Mouse (Mus musculus) liver, embryonic 15.5 days (tissue): ENCODE data around the gene Ptgis. TPM values are rescaled to one million over a fixed set of nuclear protein-coding genes. Genes with fewer than 3 reads are reported as not detected.

Source experiments
- ATAC-seq: fragments of 200-750 bp; cut with Nextera tagmentation; 2 replicates; pipeline ENCODE4 v1.8.0; 2017; ENCODE audit warnings: moderate number of reproducible peaks, mild to moderate bottlenecking, moderate library complexity; ENCODE audit not compliant: insufficient read depth
- H3K27ac ChIP-seq: fragments of 300-500 bp; sonication (generic); replicated peaks from 2 replicates; pipeline ENCODE4 v1.5.1; 2015; ENCODE audit warnings: mild to moderate bottlenecking, inconsistent platforms
- H3K27me3 ChIP-seq: fragments of 300-500 bp; sonication (generic); 2 replicates; pipeline ENCODE4 v1.6.1; 2015; ENCODE audit warnings: mild to moderate bottlenecking, inconsistent platforms
- H3K36me3 ChIP-seq: fragments of 300-500 bp; sonication (generic); replicated peaks from 2 replicates; pipeline ENCODE4 v1.6.1; 2015; ENCODE audit warnings: moderate library complexity, mild to moderate bottlenecking, inconsistent platforms
- H3K4me1 ChIP-seq: fragments of 300-500 bp; sonication (generic); replicated peaks from 2 replicates; pipeline ENCODE4 v1.6.1; 2015; ENCODE audit warnings: inconsistent platforms
- H3K4me2 ChIP-seq: fragments of 300-500 bp; sonication (generic); 2 replicates; pipeline ENCODE4 v1.6.1; 2015; ENCODE audit warnings: moderate library complexity, mild to moderate bottlenecking, inconsistent platforms
- H3K4me3 ChIP-seq: fragments of 300-500 bp; sonication (generic); replicated peaks from 2 replicates; pipeline ENCODE4 v1.5.1; 2015; ENCODE audit warnings: mild to moderate bottlenecking, inconsistent platforms
- H3K9ac ChIP-seq: fragments of 300-500 bp; sonication (generic); 2 replicates; pipeline ENCODE4 v1.6.1; 2015; ENCODE audit warnings: moderate library complexity, mild to moderate bottlenecking, inconsistent platforms
- H3K9me3 ChIP-seq: fragments of 300-500 bp; sonication (generic); replicated peaks from 2 replicates; pipeline ENCODE4 v1.6.1; 2016; ENCODE audit warnings: inconsistent platforms
- WGBS: fragments of 180-500 bp; shearing (Covaris S2); methylation state at CpG from one replicate; pipeline ENCODE4 v1.1.7; 2015; ENCODE audit warnings: mixed read lengths; ENCODE audit not compliant: insufficient replicate concordance; 5-methylcytosine and 5-hydroxymethylcytosine counted together
- polyA plus RNA-seq: library from polyadenylated mRNA; unstranded; fragments of >200 nt; fragmentation: Nextera tagmentation; extraction: Ambion mirVana; gene quantifications from 2 replicates; pipeline ENCODE4 v1.2.1, GENCODE M21; 2015

Ptgis gene
- polyA plus RNA-seq, 1 experiment from 2014 or later = 1.3 TPM

DNA sequence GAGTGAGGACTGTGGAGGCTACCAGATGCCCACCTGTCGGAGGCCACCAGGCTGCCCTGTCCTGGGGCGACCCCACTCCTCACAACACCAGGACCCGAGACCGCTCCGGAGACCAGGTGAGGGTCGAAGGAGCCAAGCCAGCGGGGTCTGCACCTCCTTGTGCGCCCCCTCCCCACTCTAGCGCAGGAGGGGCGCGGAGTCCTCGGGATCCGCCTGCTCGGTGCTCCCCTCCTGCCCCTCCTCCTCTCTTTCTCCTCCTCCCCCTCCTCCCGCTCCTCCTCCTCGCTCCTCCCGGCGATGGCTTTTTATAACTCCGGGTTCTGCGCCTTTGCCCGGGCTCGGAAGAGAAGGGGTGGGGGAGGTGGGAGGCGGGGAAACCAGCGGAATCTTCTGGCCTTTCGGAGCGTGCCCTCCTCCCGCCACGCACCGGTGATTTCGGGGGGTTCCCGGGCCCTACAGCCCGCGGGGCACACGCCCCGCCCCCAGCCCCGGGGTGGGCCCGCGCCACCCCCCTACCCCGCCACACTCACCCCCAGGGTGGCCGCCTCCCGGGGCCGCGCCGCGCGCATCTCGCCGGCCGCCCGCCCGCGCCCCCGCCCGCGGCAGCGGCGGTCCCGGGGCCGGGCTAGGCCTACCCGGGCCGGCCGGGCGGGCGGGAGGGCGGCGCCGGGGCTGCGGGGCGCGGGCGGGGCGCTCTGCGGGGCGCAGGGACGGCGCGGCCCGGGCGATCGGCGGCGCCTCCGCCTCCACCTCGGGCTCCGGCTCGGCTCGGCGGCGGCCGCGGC lies 50.9 kb downstream of the Ptgis start:
- Histone ChIP-seq H3K9ac (no peak overlapping the region), H3K36me3 (no peaks in the 10 kb centered on the region), H3K27me3 (peaks cover 82% of the 10 kb centered on the region), H3K4me3 (peak overlapping the region; percentile 51), H3K4me1 (peaks cover 11% of the 10 kb centered on the region), H3K4me2 (peak overlapping the region; percentile 65), H3K27ac (no peak overlapping the region), H3K9me3 (no peaks in the 10 kb centered on the region)
- ATAC-seq = peak; percentile 26; the same call in 1 of the 2 replicates
- WGBS = 3% methylated on average over 63 of the region's 91 CpGs

GRCm38 (mm10) chr2:167188315-167189207 lies 51.8 kb downstream of the Ptgis start:
- Histone ChIP-seq H3K4me1 (peaks cover 11% of the 10 kb centered on the region), H3K4me2 (peak overlapping the region; percentile 65), H3K36me3 (no peaks in the 10 kb centered on the region), H3K27me3 (peaks cover 82% of the 10 kb centered on the region), H3K4me3 (peak overlapping the region; percentile 51), H3K9me3 (no peaks in the 10 kb centered on the region), H3K9ac (no peak overlapping the region), H3K27ac (no peak overlapping the region)
- ATAC-seq = peak; percentile 54
- 14% methylated on average over 70 of the region's 83 CpGs for WGBS

DNA sequence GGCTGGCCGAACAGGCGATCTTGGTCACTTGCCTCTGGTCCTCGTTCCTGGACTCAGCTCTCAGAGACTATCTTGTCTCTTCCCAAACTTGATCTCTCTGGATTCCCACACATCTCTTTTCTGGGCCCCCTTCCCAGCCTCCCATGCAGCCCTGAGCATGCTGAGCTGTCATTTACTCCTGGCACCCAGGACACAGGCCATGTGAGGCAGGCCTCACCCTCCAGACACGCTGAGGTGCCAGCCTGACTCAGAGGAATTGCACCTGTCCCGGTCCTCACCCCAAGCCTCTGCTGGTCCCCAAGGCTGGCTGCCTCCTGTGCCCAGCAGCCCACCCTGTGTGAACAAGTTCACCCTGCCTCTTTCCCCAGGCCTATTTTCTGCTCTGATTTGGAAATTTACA lies 53.3 kb downstream of the Ptgis start:
- 62% methylated on average over 5 of the region's 5 CpGs for WGBS
- Histone ChIP-seq H3K4me3 (no peak overlapping the region), H3K9ac (no peak overlapping the region), H3K36me3 (no peaks in the 10 kb centered on the region), H3K4me1 (peaks cover 11% of the 10 kb centered on the region), H3K9me3 (no peaks in the 10 kb centered on the region), H3K4me2 (no peak overlapping the region), H3K27me3 (peaks cover 72% of the 10 kb centered on the region), H3K27ac (no peak overlapping the region)
- no peak for ATAC-seq

- 41% methylated on average over 10 of the region's 10 CpGs for WGBS
- H3K4me3 ChIP-seq = no peak overlapping the region
These were observed 53.9 kb downstream of the Ptgis start for GRCm38 (mm10) chr2:167186544-167186943.

DNA sequence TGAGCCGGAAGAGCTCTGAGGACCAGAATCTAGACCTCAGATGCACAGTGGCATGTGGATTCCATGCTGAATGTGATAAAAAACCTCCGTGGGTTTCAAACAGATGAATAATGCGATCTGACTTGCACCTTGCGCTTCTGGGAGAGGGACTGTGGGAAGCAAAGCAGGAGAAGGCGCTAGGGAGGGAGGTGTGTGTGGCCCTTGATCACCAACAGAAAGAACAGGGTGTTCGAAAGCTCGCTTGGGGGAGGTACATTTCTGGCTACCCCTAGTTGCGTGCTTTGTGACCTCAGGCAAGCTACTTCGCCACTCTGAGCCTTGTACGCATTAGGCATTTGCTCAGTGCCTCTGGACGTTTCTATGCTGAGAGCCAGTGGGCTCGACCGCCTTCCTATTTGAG lies 54.4 kb downstream of the Ptgis start:
- Histone ChIP-seq H3K36me3 (no peaks in the 10 kb centered on the region), H3K9ac (no peak overlapping the region), H3K27ac (no peak overlapping the region), H3K4me2 (no peak overlapping the region), H3K4me1 (peaks cover 11% of the 10 kb centered on the region), H3K27me3 (peaks cover 61% of the 10 kb centered on the region), H3K4me3 (no peak overlapping the region), H3K9me3 (no peaks in the 10 kb centered on the region)
- 47% methylated on average over 13 of the region's 13 CpGs for WGBS
- ATAC-seq = no peak

More at GRCm38 (mm10) chr2:167186544-167186943, 53.9 kb downstream of the Ptgis start:
- H3K4me1 ChIP-seq = peaks cover 11% of the 10 kb centered on the region
- H3K36me3 ChIP-seq = no peaks in the 10 kb centered on the region
- no peaks in the 10 kb centered on the region for H3K9me3 ChIP-seq
- no peak overlapping the region for H3K27ac ChIP-seq
- no peak for ATAC-seq
- H3K4me2 ChIP-seq = no peak overlapping the region
- no peak overlapping the region for H3K9ac ChIP-seq
- peaks cover 67% of the 10 kb centered on the region for H3K27me3 ChIP-seq

DNA sequence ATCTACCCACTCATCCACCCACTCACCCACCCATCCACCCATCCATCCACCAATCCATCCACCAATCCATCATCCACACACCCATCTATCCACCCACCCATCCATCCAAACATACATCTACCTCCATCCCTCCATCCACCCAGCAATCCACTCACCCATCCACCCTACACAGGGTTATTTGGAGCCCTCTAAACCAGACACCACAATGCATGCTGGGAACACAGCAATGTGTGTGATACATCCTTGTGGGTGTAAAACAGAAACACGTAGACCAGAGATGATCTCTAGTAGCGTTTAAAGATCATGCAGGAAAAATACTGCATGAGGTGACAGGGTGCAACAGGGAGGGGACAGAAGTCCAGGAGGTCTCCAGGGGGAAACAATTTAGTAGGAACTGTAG lies 55.0 kb downstream of the Ptgis start:
- peaks cover 56% of the 10 kb centered on the region for H3K27me3 ChIP-seq
- no peak for ATAC-seq

GRCm38 (mm10) chr2:167181662-167182389 lies 58.6 kb downstream of the Ptgis start:
- H3K36me3 ChIP-seq = no peaks in the 10 kb centered on the region
- peaks cover 20% of the 10 kb centered on the region for H3K27me3 ChIP-seq
- H3K9me3 ChIP-seq = no peaks in the 10 kb centered on the region
- H3K4me3 ChIP-seq = no peak overlapping the region
- 69% methylated on average over 14 of the region's 14 CpGs for WGBS
- no peaks in the 10 kb centered on the region for H3K4me1 ChIP-seq
- H3K9ac ChIP-seq = no peak overlapping the region
- H3K27ac ChIP-seq = no peak overlapping the region
- ATAC-seq = no peak
- H3K4me2 ChIP-seq = no peak overlapping the region

More for the DNA sequence above, 55.0 kb downstream of the Ptgis start:
- WGBS = 58% methylated on average over 2 of the region's 2 CpGs
- no peaks in the 10 kb centered on the region for H3K9me3 ChIP-seq
- H3K4me2 ChIP-seq = no peak overlapping the region
- no peaks in the 10 kb centered on the region for H3K36me3 ChIP-seq
- H3K27ac ChIP-seq = no peak overlapping the region
- no peak overlapping the region for H3K4me3 ChIP-seq
- H3K9ac ChIP-seq = no peak overlapping the region
- peaks cover 11% of the 10 kb centered on the region for H3K4me1 ChIP-seq

DNA sequence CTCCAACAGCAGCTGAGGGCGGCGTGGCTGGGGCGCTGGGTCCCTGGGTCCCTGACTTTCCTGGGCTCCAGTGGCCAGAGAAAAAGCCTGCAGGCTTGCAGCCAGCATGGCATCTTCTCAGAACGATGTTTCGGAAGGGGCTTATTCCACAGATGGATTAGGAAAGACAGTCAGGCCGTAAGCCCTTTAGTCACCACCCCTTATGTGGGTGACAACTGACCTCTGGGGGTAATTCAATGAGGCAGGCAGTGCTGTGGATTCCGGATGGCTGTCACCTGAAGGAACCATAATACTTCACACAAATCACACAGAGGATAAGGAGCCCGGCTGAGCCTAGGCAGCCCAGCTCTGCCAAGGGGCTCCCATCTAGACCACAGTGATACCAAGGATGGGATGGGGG lies 59.3 kb downstream of the Ptgis start:
- Histone ChIP-seq H3K9ac (no peak overlapping the region), H3K4me1 (no peaks in the 10 kb centered on the region), H3K27ac (no peak overlapping the region), H3K27me3 (peaks cover 12% of the 10 kb centered on the region), H3K4me2 (no peak overlapping the region), H3K9me3 (no peaks in the 10 kb centered on the region), H3K4me3 (no peak overlapping the region), H3K36me3 (no peaks in the 10 kb centered on the region)
- WGBS = 57% methylated on average over 8 of the region's 8 CpGs
- ATAC-seq = no peak

DNA sequence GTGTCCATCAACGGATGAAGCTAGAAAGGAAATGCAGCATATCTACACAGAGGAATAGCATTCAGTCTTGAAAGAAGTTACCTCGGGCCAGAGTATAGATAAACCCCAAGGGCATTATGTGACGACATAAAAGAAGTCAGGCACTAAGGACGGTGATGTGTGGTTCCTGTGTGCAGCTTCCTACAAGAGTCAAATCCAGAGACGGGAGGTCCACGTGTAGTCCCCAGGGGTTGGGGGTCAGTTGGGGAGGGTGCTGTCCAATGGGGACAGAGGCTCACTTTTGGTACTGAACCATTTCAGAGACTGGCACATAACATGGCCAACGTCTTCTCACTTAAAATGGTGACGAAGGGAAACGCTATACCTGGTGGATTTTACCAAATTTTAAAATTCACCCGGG lies 61.1 kb downstream of the Ptgis start:
- no peaks in the 10 kb centered on the region for H3K36me3 ChIP-seq
- no peak for ATAC-seq
- no peak overlapping the region for H3K9ac ChIP-seq
- no peaks in the 10 kb centered on the region for H3K4me1 ChIP-seq
- H3K27ac ChIP-seq = no peak overlapping the region
- no peaks in the 10 kb centered on the region for H3K27me3 ChIP-seq
- no peaks in the 10 kb centered on the region for H3K9me3 ChIP-seq
- no peak overlapping the region for H3K4me3 ChIP-seq
- no peak overlapping the region for H3K4me2 ChIP-seq
- 61% methylated on average over 10 of the region's 10 CpGs for WGBS

DNA sequence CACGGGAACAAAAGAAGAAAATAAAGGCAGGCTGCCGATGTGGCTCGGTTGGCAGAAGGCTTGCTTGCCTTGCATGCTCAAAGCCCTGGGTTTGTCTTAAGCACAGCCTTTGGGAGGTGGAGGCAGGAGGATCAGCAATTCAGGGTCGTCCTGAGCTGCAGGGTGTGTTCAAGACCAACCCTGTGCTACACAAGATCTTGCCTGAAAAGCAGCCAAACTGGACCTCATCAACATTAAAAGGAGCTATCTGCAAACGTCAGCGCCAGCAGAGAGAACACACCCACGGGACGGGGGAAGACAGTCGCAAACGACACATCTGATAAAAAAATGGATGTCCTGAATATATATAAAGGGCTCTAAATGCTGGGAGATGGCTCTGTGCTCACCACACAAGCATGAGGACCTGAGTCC lies 63.2 kb downstream of the Ptgis start:
- no peaks in the 10 kb centered on the region for H3K27me3 ChIP-seq
- no peak for ATAC-seq
- no peaks in the 10 kb centered on the region for H3K9me3 ChIP-seq
- H3K4me3 ChIP-seq = no peak overlapping the region
- no peaks in the 10 kb centered on the region for H3K36me3 ChIP-seq
- H3K27ac ChIP-seq = no peak overlapping the region
- WGBS = 47% methylated on average over 10 of the region's 10 CpGs
- no peak overlapping the region for H3K4me2 ChIP-seq
- no peak overlapping the region for H3K9ac ChIP-seq
- no peaks in the 10 kb centered on the region for H3K4me1 ChIP-seq

DNA sequence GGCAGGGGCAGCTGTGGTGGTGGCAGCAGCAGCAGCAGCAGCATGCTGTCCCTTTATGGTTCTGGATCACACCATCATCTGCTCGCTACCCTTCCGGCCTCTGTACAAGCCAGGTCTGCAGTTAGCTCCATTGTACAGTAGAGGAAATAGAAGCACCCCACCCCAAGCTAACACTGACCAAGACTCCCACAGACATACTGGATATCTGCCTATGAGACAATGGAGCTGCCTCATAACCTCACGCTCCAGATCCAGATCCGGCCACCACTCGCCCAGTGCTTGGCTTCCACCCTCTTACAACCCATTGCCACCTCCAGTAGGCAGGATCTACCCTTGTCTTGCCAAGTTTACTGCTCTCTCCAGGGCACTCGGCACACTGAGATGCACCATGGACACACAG lies 65.1 kb downstream of the Ptgis start:
- no peaks in the 10 kb centered on the region for H3K9me3 ChIP-seq
- WGBS = 76% methylated on average over 6 of the region's 6 CpGs
- no peaks in the 10 kb centered on the region for H3K27me3 ChIP-seq
- no peak overlapping the region for H3K4me2 ChIP-seq
- no peak overlapping the region for H3K9ac ChIP-seq
- no peak for ATAC-seq
- H3K27ac ChIP-seq = no peak overlapping the region
- no peaks in the 10 kb centered on the region for H3K4me1 ChIP-seq
- H3K36me3 ChIP-seq = no peaks in the 10 kb centered on the region
- no peak overlapping the region for H3K4me3 ChIP-seq
